Mouse (Mus musculus): ENCODE data around the gene Rc3h1. TPM values are rescaled to one million over a fixed set of nuclear protein-coding genes. Genes with fewer than 3 reads are reported as not detected.
"Not testable (repeated sequence)": the region's sequence is repeated elsewhere in the genome, so short reads cannot be mapped to it uniquely, and the experiment has no call there.

Gene Rc3h1
- polyA plus RNA-seq (2014; fragmentation: Nextera tagmentation; extraction: Ambion mirVana), result 9.6 and 10.4 TPM in 2 replicates

- Histone ChIP-seq H3K27ac (ENCODE audit: low read depth) (peak within 1 kb of the TSS; percentile 90), H3K4me2 (ENCODE audit: low read length) (peak within 1 kb of the TSS; percentile 79), H3K36me3 (ENCODE audit: control insufficient read depth, insufficient read depth, low read length) (no peaks in the 10 kb centered on the region), H3K9me3 (ENCODE audit: control insufficient read depth, low read length) (no peaks in the 10 kb centered on the region), H3K4me3 (ENCODE audit: low read depth, low read length) (peak within 1 kb of the TSS; percentile 93), H3K27me3 (replicated peaks; ENCODE audit: control insufficient read depth, insufficient read depth, low read length) (no peaks in the 10 kb centered on the region), H3K9ac (ENCODE audit: low read length) (peak within 1 kb of the TSS; percentile 93), H3K4me1 (replicated peaks; ENCODE audit: control insufficient read depth, insufficient read depth, low read length) (peaks cover 5% of the 10 kb centered on the region)
- under 1% methylated on average over 44 of the region's 45 CpGs for WGBS
- DNase-seq (ENCODE audit: low spot score) (peak; percentile 100), ATAC-seq (replicated peaks; ENCODE audit: low FRiP score, low TSS enrichment, low read depth) (peak; percentile 96)
These were observed at the start of gene Rc3h1 for GRCm38 (mm10) chr1:160906057-160906557. Gene Rc3h1, plus strand, starts transcription at chr1:160906418.

GRCm38 (mm10) chr1:160858132-160858531 is 48.1 kb upstream of the Rc3h1 start:
- Histone ChIP-seq H3K4me1 (replicated peaks; ENCODE audit: control insufficient read depth, insufficient read depth, low read length) (no peaks in the 10 kb centered on the region), H3K4me2 (ENCODE audit: low read length) (no peak overlapping the region), H3K4me3 (ENCODE audit: low read depth, low read length) (no peak overlapping the region), H3K27me3 (replicated peaks; ENCODE audit: control insufficient read depth, insufficient read depth, low read length) (no peaks in the 10 kb centered on the region), H3K9me3 (ENCODE audit: control insufficient read depth, low read length) (no peaks in the 10 kb centered on the region), H3K27ac (ENCODE audit: low read depth) (no peak overlapping the region), H3K36me3 (ENCODE audit: control insufficient read depth, insufficient read depth, low read length) (no peaks in the 10 kb centered on the region), H3K9ac (ENCODE audit: low read length) (no peak overlapping the region)
- 79% methylated on average over 3 of the region's 3 CpGs for WGBS
- ATAC-seq (replicated peaks; ENCODE audit: low FRiP score, low TSS enrichment, low read depth) (no peak), DNase-seq (ENCODE audit: low spot score) (no peak)

- ATAC-seq (replicated peaks; ENCODE audit: low FRiP score, low TSS enrichment, low read depth); H3K4me1 ChIP-seq (replicated peaks; ENCODE audit: control insufficient read depth, insufficient read depth, low read length); H3K9ac ChIP-seq (ENCODE audit: low read length); H3K9me3 ChIP-seq (ENCODE audit: control insufficient read depth, low read length); H3K4me3 ChIP-seq (ENCODE audit: low read depth, low read length); H3K4me2 ChIP-seq (ENCODE audit: low read length); DNase-seq (ENCODE audit: low spot score); H3K27ac ChIP-seq (ENCODE audit: low read depth); H3K27me3 ChIP-seq (replicated peaks; ENCODE audit: control insufficient read depth, insufficient read depth, low read length); H3K36me3 ChIP-seq (ENCODE audit: control insufficient read depth, insufficient read depth, low read length): not testable (repeated sequence)
These were observed 46.3 kb upstream of the Rc3h1 start for GRCm38 (mm10) chr1:160859874-160860273.

- ATAC-seq (replicated peaks; ENCODE audit: low FRiP score, low TSS enrichment, low read depth), result no peak
These were observed 45.1 kb upstream of the Rc3h1 start for GRCm38 (mm10) chr1:160861142-160861541.

GRCm38 (mm10) chr1:160861632-160862031 is 44.6 kb upstream of the Rc3h1 start:
- no peak for DNase-seq (ENCODE audit: low spot score)
- Histone ChIP-seq H3K36me3 (ENCODE audit: control insufficient read depth, insufficient read depth, low read length) (no peaks in the 10 kb centered on the region), H3K4me3 (ENCODE audit: low read depth, low read length) (no peak overlapping the region), H3K4me1 (replicated peaks; ENCODE audit: control insufficient read depth, insufficient read depth, low read length) (no peaks in the 10 kb centered on the region), H3K9ac (ENCODE audit: low read length) (no peak overlapping the region), H3K9me3 (ENCODE audit: control insufficient read depth, low read length) (no peaks in the 10 kb centered on the region), H3K27me3 (replicated peaks; ENCODE audit: control insufficient read depth, insufficient read depth, low read length) (no peaks in the 10 kb centered on the region), H3K27ac (ENCODE audit: low read depth) (no peak overlapping the region), H3K4me2 (ENCODE audit: low read length) (no peak overlapping the region)
- no peak for ATAC-seq (replicated peaks; ENCODE audit: low FRiP score, low TSS enrichment, low read depth)
- 88% methylated on average over 1 of the region's 1 CpGs for WGBS

More at GRCm38 (mm10) chr1:160861142-160861541, 45.1 kb upstream of the Rc3h1 start:
- no peak for DNase-seq (ENCODE audit: low spot score)
- Histone ChIP-seq H3K36me3 (ENCODE audit: control insufficient read depth, insufficient read depth, low read length) (no peaks in the 10 kb centered on the region), H3K9ac (ENCODE audit: low read length) (no peak overlapping the region), H3K4me1 (replicated peaks; ENCODE audit: control insufficient read depth, insufficient read depth, low read length) (no peaks in the 10 kb centered on the region), H3K27ac (ENCODE audit: low read depth) (no peak overlapping the region), H3K4me3 (ENCODE audit: low read depth, low read length) (no peak overlapping the region), H3K4me2 (ENCODE audit: low read length) (no peak overlapping the region), H3K27me3 (replicated peaks; ENCODE audit: control insufficient read depth, insufficient read depth, low read length) (no peaks in the 10 kb centered on the region), H3K9me3 (ENCODE audit: control insufficient read depth, low read length) (no peaks in the 10 kb centered on the region)
- WGBS, result 82% methylated on average over 2 of the region's 2 CpGs

- H3K4me3 ChIP-seq (ENCODE audit: low read depth, low read length), result no peak overlapping the region
- DNase-seq (ENCODE audit: low spot score) (no peak), ATAC-seq (replicated peaks; ENCODE audit: low FRiP score, low TSS enrichment, low read depth) (no peak)
- no peaks in the 10 kb centered on the region for H3K36me3 ChIP-seq (ENCODE audit: control insufficient read depth, insufficient read depth, low read length)
- H3K9ac ChIP-seq (ENCODE audit: low read length), result no peak overlapping the region
- 59% methylated on average over 4 of the region's 4 CpGs for WGBS
- no peak overlapping the region for H3K27ac ChIP-seq (ENCODE audit: low read depth)
- no peaks in the 10 kb centered on the region for H3K4me1 ChIP-seq (replicated peaks; ENCODE audit: control insufficient read depth, insufficient read depth, low read length)
- no peaks in the 10 kb centered on the region for H3K9me3 ChIP-seq (ENCODE audit: control insufficient read depth, low read length)
- H3K27me3 ChIP-seq (replicated peaks; ENCODE audit: control insufficient read depth, insufficient read depth, low read length), result no peaks in the 10 kb centered on the region
- no peak overlapping the region for H3K4me2 ChIP-seq (ENCODE audit: low read length)
These were observed 43.2 kb upstream of the Rc3h1 start for GRCm38 (mm10) chr1:160863027-160863426.

- 79% methylated on average over 1 of the region's 1 CpGs for WGBS
- Histone ChIP-seq H3K9ac (ENCODE audit: low read length) (no peak overlapping the region), H3K9me3 (ENCODE audit: control insufficient read depth, low read length) (no peaks in the 10 kb centered on the region), H3K4me3 (ENCODE audit: low read depth, low read length) (no peak overlapping the region), H3K36me3 (ENCODE audit: control insufficient read depth, insufficient read depth, low read length) (no peaks in the 10 kb centered on the region), H3K27me3 (replicated peaks; ENCODE audit: control insufficient read depth, insufficient read depth, low read length) (no peaks in the 10 kb centered on the region), H3K27ac (ENCODE audit: low read depth) (no peak overlapping the region), H3K4me2 (ENCODE audit: low read length) (no peak overlapping the region), H3K4me1 (replicated peaks; ENCODE audit: control insufficient read depth, insufficient read depth, low read length) (no peaks in the 10 kb centered on the region)
- DNase-seq (ENCODE audit: low spot score), result no peak
- ATAC-seq (replicated peaks; ENCODE audit: low FRiP score, low TSS enrichment, low read depth), result no peak
These were observed 31.5 kb upstream of the Rc3h1 start for GRCm38 (mm10) chr1:160874757-160875156.

GRCm38 (mm10) chr1:160876968-160877367 is 29.2 kb upstream of the Rc3h1 start:
- 91% methylated on average over 4 of the region's 4 CpGs for WGBS
- Histone ChIP-seq H3K36me3 (ENCODE audit: control insufficient read depth, insufficient read depth, low read length) (no peaks in the 10 kb centered on the region), H3K27ac (ENCODE audit: low read depth) (no peak overlapping the region), H3K27me3 (replicated peaks; ENCODE audit: control insufficient read depth, insufficient read depth, low read length) (no peaks in the 10 kb centered on the region), H3K9ac (ENCODE audit: low read length) (no peak overlapping the region), H3K4me2 (ENCODE audit: low read length) (no peak overlapping the region), H3K4me3 (ENCODE audit: low read depth, low read length) (no peak overlapping the region), H3K9me3 (ENCODE audit: control insufficient read depth, low read length) (no peaks in the 10 kb centered on the region), H3K4me1 (replicated peaks; ENCODE audit: control insufficient read depth, insufficient read depth, low read length) (no peaks in the 10 kb centered on the region)
- no peak for ATAC-seq (replicated peaks; ENCODE audit: low FRiP score, low TSS enrichment, low read depth)
- DNase-seq (ENCODE audit: low spot score), result no peak

GRCm38 (mm10) chr1:160878485-160878884 is 27.7 kb upstream of the Rc3h1 start:
- ATAC-seq (replicated peaks; ENCODE audit: low FRiP score, low TSS enrichment, low read depth) (no peak), DNase-seq (ENCODE audit: low spot score) (no peak)
- no peaks in the 10 kb centered on the region for H3K9me3 ChIP-seq (ENCODE audit: control insufficient read depth, low read length)
- no peaks in the 10 kb centered on the region for H3K36me3 ChIP-seq (ENCODE audit: control insufficient read depth, insufficient read depth, low read length)
- no peak overlapping the region for H3K27ac ChIP-seq (ENCODE audit: low read depth)
- no peak overlapping the region for H3K9ac ChIP-seq (ENCODE audit: low read length)
- no peak overlapping the region for H3K4me3 ChIP-seq (ENCODE audit: low read depth, low read length)
- no peaks in the 10 kb centered on the region for H3K27me3 ChIP-seq (replicated peaks; ENCODE audit: control insufficient read depth, insufficient read depth, low read length)
- WGBS, result 41% methylated on average over 4 of the region's 4 CpGs
- H3K4me2 ChIP-seq (ENCODE audit: low read length), result no peak overlapping the region
- H3K4me1 ChIP-seq (replicated peaks; ENCODE audit: control insufficient read depth, insufficient read depth, low read length), result no peaks in the 10 kb centered on the region
